Mouse (Mus musculus) ES-E14 (cell line): ENCODE results near the gene Tktl1. TPM values are rescaled to one million over a fixed set of nuclear protein-coding genes. Genes with fewer than 3 reads are reported as not detected.

Experiments used
- DNase-seq: peaks from one replicate; pipeline ENCODE4 v3.0.0-alpha.2; 2013; ENCODE audit warnings: low read depth, low spot score
- H3K27ac ChIP-seq: 2 replicates; pipeline ENCODE4 v1.5.1; 2012; ENCODE audit warnings: low read depth, mild to moderate bottlenecking, low read length, moderate library complexity, mixed read lengths; ENCODE audit not compliant: poor library complexity, insufficient read depth, severe bottlenecking
- H3K36me3 ChIP-seq: 2 replicates; pipeline ENCODE4 v1.6.1; 2012; ENCODE audit warnings: mild to moderate bottlenecking, low read length, moderate library complexity, mixed read lengths; ENCODE audit not compliant: control insufficient read depth, poor library complexity, insufficient read depth, severe bottlenecking
- H3K4me1 ChIP-seq, 2 experiments: fragments of 150-350 bp in 1 of 2; sonication (generic) in 1 of 2; 2 replicates each; pipeline ENCODE4 v1.6.1; 2012; ENCODE audit warnings: low read length in 2 of 2, mild to moderate bottlenecking in 1 of 2, mixed read lengths in 1 of 2; ENCODE audit not compliant: control insufficient read depth in 2 of 2, insufficient read depth in 2 of 2, poor library complexity in 1 of 2
- H3K4me3 ChIP-seq, 2 experiments: fragments of 150-350 bp in 1 of 2; sonication (generic) in 1 of 2; 2 replicates each; pipeline ENCODE4 v1.5.1; 2012; ENCODE audit warnings: low read length in 2 of 2, low read depth in 1 of 2, mild to moderate bottlenecking in 1 of 2, mixed read lengths in 1 of 2; ENCODE audit not compliant: insufficient read depth in 1 of 2, poor library complexity in 1 of 2, severe bottlenecking in 1 of 2
- H3K9ac ChIP-seq: 2 replicates; pipeline ENCODE4 v1.6.1; 2012; ENCODE audit warnings: low read depth, mild to moderate bottlenecking, low read length, mixed read lengths; ENCODE audit not compliant: poor library complexity, insufficient read depth, severe bottlenecking
- H3K9me3 ChIP-seq: fragments of 150-350 bp; sonication (generic); 2 replicates; pipeline ENCODE4 v1.6.1; 2012; ENCODE audit warnings: low read depth, mild to moderate bottlenecking, low read length; ENCODE audit not compliant: control insufficient read depth, insufficient read depth
- CHD2 ChIP-seq: IDR thresholded peaks from 2 replicates; pipeline ENCODE4 v1.6.1; 2014; ENCODE audit warnings: mild to moderate bottlenecking, low read depth, low read length, inconsistent platforms
- HCFC1 ChIP-seq: IDR thresholded peaks from 2 replicates; pipeline ENCODE4 v1.6.1; 2012; ENCODE audit warnings: low read length, inconsistent platforms, borderline replicate concordance; ENCODE audit not compliant: insufficient read depth
- MAFK ChIP-seq: IDR thresholded peaks from 2 replicates; pipeline ENCODE4 v1.6.1; 2014; ENCODE audit warnings: mild to moderate bottlenecking, low read depth, low read length, inconsistent platforms; ENCODE audit not compliant: insufficient read depth
- ZC3H11A ChIP-seq: IDR thresholded peaks from 2 replicates; pipeline ENCODE4 v1.6.1; 2012; ENCODE audit warnings: low read depth, mild to moderate bottlenecking, inconsistent platforms, low read length, borderline replicate concordance
- ZNF384 ChIP-seq: IDR thresholded peaks from 2 replicates; pipeline ENCODE4 v1.6.1; 2012; ENCODE audit warnings: low read depth, low read length, inconsistent platforms
- in situ Hi-C, 2 experiments: fragments of 600-800 bp; cut with MboI; formaldehyde crosslinking; loops; one replicate each; pipeline ENCODE4 v1.15.1; 2025; ENCODE audit warnings: low sequenced_read_pairs in 2 of 2, inconsistent platforms in 1 of 2; ENCODE audit not compliant: unreplicated experiment in 2 of 2
- total RNA-seq: library from RNA; depleted of rRNA; stranded (reverse); fragments of 300-350 nt; gene quantifications from 2 replicates; pipeline ENCODE4 v1.2.3, GENCODE M21; 2012; rRNA removed

The Tktl1 gene
- total RNA-seq, 1 experiment: 0.89 TPM

DNA sequence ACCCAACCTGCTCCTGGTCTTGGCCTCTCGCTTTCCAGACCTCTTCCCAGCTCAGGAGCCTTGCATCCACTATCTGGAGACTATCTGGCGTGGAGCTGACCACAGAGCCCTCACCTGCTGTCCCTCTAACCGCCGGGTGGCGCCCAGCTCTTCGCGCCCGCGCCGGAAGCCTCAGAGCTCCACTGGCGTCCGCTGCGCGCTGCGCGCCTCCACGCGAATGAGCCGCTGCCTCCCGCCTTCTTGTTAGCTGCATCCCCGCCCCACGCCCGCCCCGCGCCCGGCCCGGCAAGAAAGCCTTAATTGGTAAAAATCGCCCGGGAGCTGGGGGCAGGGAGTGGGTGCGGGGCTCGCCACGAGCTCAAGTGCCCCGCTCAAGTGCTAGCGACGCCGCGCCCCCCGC lies 72.6 kb downstream of the Tktl1 start, which contains the start of gene Flna:
TSS of gene Flna (minus strand) at position 206 of the 400 bp plus-strand sequence.
- in situ Hi-C loops: loop anchor here (10.0 to 25.0 kb wide), 2 partner anchors 165 to 287 kb away; partner anchors contain the start of gene Hcfc1 (in 1 of the 2)
- H3K9me3 ChIP-seq: no peaks in the 10 kb centered on the region
- H3K27ac ChIP-seq: no peak within 1 kb of the TSS
- TF ChIP-seq HCFC1 (no peak), MAFK (no peak), CHD2 (no peak), ZNF384 (no peak), ZC3H11A (no peak)
- no peaks in the 10 kb centered on the region for H3K36me3 ChIP-seq
- peak within 1 kb of the TSS; percentile 67 to 70 for H3K4me3 ChIP-seq
- H3K4me1 ChIP-seq: 0 out of 4 replicates have a peak, but pooled peaks cover 0 to 3% of the 10 kb centered on the region in 2 experiments
- no peak for DNase-seq
- peak within 1 kb of the TSS; percentile 61 for H3K9ac ChIP-seq

DNA sequence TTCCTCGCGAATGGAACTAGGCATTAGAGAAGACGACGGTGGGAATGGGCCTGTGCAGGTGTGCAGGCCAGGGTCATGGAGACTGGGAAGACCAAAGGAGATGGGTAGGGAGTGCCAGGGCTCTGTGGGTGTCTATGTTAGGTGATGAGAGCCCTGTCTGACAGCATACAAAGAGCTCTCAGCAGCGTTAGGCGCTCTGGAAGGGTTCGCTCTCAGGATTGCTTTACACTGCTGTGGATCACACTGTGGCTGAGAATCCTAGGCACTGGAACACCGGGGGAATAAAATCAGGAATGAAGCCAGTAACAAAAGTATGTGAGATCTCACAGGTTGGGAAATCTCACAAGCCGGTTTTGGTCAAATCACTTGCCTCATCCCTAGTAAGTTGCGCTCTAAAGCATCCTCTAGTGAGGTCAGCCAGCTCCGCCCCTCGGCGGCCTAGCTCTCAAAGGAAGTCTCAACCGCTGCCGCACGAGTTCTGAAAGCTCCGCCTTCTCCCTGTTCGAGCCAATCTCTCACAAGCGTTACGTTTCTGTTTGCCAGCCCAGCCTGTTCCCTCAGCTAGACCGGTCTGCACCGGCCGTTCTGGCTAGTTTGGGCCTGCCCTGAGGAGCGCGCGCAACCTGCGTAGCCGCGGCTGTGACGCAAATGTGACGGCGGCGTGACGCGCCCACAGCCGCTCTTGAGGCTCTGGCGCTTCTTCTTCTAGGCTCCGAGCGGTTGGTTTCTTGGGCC lies 77.3 kb downstream of the Tktl1 start, which contains the start of gene Emd:
TSS of gene Emd (plus strand) at position 535 of the 735 bp plus-strand sequence.
- no peaks in the 10 kb centered on the region for H3K4me1 ChIP-seq
- peak within 1 kb of the TSS; percentile 78 to 88 for H3K4me3 ChIP-seq
- TF ChIP-seq ZC3H11A: no peak
- no peak for TF ChIP-seq HCFC1
- TF ChIP-seq ZNF384: no peak
- no peak for TF ChIP-seq CHD2
- no peak for TF ChIP-seq MAFK
- peak within 1 kb of the TSS; percentile 71 for H3K27ac ChIP-seq
- DNase-seq: peak; percentile 79
- no peaks in the 10 kb centered on the region for H3K9me3 ChIP-seq
- in situ Hi-C loops: no loop called here
- peaks cover 10% of the 10 kb centered on the region for H3K36me3 ChIP-seq
- H3K9ac ChIP-seq: peak within 1 kb of the TSS; percentile 89

DNA sequence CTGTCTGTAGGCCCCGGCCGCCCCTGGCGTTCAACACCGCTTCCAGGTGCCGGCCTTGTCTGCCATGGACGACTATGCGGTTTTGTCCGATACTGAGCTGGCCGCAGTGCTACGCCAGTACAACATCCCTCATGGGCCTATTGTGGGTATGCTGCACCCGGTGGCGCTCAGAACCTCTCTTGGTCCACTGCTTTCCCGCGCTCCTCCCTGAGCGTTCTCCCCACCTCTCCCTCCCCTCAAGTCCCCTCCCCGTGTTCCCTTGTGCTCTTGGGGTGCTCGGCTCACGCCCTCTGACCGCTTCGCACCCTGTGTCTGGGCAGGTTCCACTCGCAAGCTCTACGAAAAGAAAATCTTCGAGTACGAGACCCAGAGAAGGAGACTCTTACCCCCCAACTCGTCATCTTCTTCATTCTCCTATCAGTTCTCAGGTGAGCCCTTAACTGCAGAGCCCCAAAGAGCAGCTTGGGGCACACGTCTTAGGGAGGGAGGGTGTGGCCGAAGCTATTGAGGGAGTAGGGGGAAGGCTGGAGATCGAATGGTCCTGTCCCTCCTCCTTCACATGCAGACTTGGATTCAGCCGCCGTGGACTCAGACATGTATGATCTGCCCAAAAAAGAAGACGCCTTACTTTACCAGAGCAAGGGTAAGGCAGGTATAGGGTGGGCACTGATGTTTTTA lies 78.0 kb downstream of the Tktl1 start:
- TF ChIP-seq HCFC1 (no peak), ZC3H11A (no peak), ZNF384 (no peak), MAFK (no peak), CHD2 (no peak)
- H3K4me3 ChIP-seq: peak overlapping the region; percentile 78 to 88
- DNase-seq: no peak
- no peaks in the 10 kb centered on the region for H3K9me3 ChIP-seq
- H3K36me3 ChIP-seq: peaks cover 10% of the 10 kb centered on the region
- peak overlapping the region; percentile 89 for H3K9ac ChIP-seq
- in situ Hi-C loops: no loop called here
- H3K4me1 ChIP-seq: no peaks in the 10 kb centered on the region
- peak overlapping the region; percentile 71 for H3K27ac ChIP-seq

DNA sequence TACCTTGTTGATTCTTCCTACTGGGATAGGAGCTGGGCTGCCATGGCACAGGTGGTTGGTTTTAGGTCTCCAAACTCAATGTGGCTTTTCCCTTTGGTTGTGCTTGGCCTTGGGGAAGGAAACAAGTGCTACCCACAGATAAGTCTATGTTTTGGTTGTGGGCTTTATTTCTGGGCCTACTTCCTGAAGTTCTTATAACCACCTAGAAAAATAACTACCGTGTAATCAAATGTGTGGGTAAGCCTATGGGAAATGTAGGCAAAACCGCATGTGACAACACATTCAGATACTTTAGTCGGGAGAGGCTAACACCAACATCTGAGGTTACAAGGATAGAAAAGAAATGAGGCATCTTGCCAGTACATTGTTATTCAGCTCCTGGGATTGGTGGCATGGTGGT lies 80.7 kb downstream of the Tktl1 start:
- H3K4me3 ChIP-seq: no peak overlapping the region
- in situ Hi-C loops: no loop called here
- H3K27ac ChIP-seq: no peak overlapping the region
- DNase-seq: no peak
- H3K9me3 ChIP-seq: no peaks in the 10 kb centered on the region
- no peak for TF ChIP-seq ZC3H11A
- TF ChIP-seq MAFK: no peak
- no peak for TF ChIP-seq ZNF384
- TF ChIP-seq HCFC1: no peak
- TF ChIP-seq CHD2: no peak
- no peak overlapping the region for H3K9ac ChIP-seq
- H3K4me1 ChIP-seq: no peaks in the 10 kb centered on the region
- peaks cover 10% of the 10 kb centered on the region for H3K36me3 ChIP-seq

Other genes starting within 250 kb of the Tktl1 start
- 33.4 and 36.8 TPM in 2 replicates for gene Renbp, start 246.4 kb upstream of the Tktl1 start, total RNA-seq
- gene Hcfc1, start 210.9 kb upstream of the Tktl1 start, total RNA-seq: 89.6 and 95.7 TPM in 2 replicates
- 35.9 and 49.0 TPM in 2 replicates for gene Irak1, start 153.3 kb upstream of the Tktl1 start, total RNA-seq
- gene Opn1mw, start 49.8 kb upstream of the Tktl1 start, total RNA-seq: not detected in 2 replicates
- gene Mecp2, start 41.9 kb upstream of the Tktl1 start, total RNA-seq: 9.6 and 10.4 TPM in 2 replicates
- not detected in 2 replicates for gene Tex28, start 9.4 kb upstream of the Tktl1 start, total RNA-seq
- gene Flna, start 72.6 kb downstream of the Tktl1 start, total RNA-seq: 687 and 844 TPM in 2 replicates
- gene Emd, start 77.4 kb downstream of the Tktl1 start, total RNA-seq: 44.3 and 59.0 TPM in 2 replicates
- gene Rpl10, start 93.6 kb downstream of the Tktl1 start, total RNA-seq: 2,135 and 2,379 TPM in 2 replicates
- 32.8 and 49.3 TPM in 2 replicates for gene Taz, start 104.7 kb downstream of the Tktl1 start, total RNA-seq
- gene Dnase1l1, start 105.1 kb downstream of the Tktl1 start, total RNA-seq: 3.9 and 5.3 TPM in 2 replicates
- 102 and 129 TPM in 2 replicates for gene Atp6ap1, start 119.8 kb downstream of the Tktl1 start, total RNA-seq
- gene Gdi1, start 127.7 kb downstream of the Tktl1 start, total RNA-seq: 53.1 and 75.7 TPM in 2 replicates
- gene Fam50a, start 135.8 kb downstream of the Tktl1 start, total RNA-seq: 27.7 and 33.6 TPM in 2 replicates
- 17.8 and 30.5 TPM in 2 replicates for gene Plxna3, start 151.8 kb downstream of the Tktl1 start, total RNA-seq
- 64.6 and 71.1 TPM in 2 replicates for gene Lage3, start 176.4 kb downstream of the Tktl1 start, total RNA-seq
- 15.3 and 17.5 TPM in 2 replicates for gene Ubl4a, start 196.0 kb downstream of the Tktl1 start, total RNA-seq
- gene Slc10a3, start 196.1 kb downstream of the Tktl1 start, total RNA-seq: 8.4 and 11.4 TPM in 2 replicates
- 8.9 and 9.6 TPM in 2 replicates for gene Fam3a, start 216.0 kb downstream of the Tktl1 start, total RNA-seq
- gene Ikbkg, start 216.0 kb downstream of the Tktl1 start, total RNA-seq: 15.4 and 25.3 TPM in 2 replicates